Mouse (Mus musculus) liver, adult 2 months (tissue): Measurements from ENCODE around the gene Kif22.

Experiments used
- CTCF ChIP-seq: fragments of 200-500 bp; IDR thresholded peaks from 2 replicates; pipeline ENCODE4 v1.5.1; 2011; ENCODE audit warnings: low read depth, low read length, control low read depth
- POLR2A ChIP-seq: fragments of 200-500 bp; IDR thresholded peaks from 2 replicates; pipeline ENCODE4 v1.6.1; 2011; ENCODE audit warnings: low read length, control low read depth; ENCODE audit not compliant: insufficient read depth; ENCODE audit errors: extremely low read depth

DNA sequence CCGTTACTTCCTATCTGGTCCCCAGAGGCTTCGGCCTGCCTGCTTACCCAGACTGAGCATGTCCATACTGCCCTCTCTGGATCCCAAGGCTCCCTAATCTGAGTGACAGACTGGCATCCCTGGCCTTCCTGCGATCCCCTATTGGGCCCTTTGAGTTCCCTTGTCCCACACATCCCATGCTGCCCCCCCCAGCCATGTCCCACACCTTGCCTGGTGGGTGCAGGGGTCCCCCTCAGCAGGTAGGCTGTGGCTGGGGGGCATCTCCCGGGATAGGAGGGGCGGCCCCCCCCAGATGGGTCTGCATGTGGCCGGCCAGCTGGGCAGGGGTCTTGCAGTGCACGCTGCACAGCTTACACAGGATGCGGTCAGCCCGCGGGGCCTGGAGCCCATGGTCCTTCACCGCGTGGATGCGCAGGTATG, 19.0 kb downstream of the Kif22 start:
- TF ChIP-seq CTCF (no peak), POLR2A (no peak)
